Mouse (Mus musculus) urinary bladder, postnatal 10 days (tissue): ENCODE results near the gene Ecpas.
A peak's percentile ranks its signal among the peaks of the same experiment; 100 is the strongest.

Experiments
- DNase-seq: peaks from one replicate; pipeline ENCODE4 v3.0.0; 2022; ENCODE audit warnings: low spot score

Gene Ecpas

DNA sequence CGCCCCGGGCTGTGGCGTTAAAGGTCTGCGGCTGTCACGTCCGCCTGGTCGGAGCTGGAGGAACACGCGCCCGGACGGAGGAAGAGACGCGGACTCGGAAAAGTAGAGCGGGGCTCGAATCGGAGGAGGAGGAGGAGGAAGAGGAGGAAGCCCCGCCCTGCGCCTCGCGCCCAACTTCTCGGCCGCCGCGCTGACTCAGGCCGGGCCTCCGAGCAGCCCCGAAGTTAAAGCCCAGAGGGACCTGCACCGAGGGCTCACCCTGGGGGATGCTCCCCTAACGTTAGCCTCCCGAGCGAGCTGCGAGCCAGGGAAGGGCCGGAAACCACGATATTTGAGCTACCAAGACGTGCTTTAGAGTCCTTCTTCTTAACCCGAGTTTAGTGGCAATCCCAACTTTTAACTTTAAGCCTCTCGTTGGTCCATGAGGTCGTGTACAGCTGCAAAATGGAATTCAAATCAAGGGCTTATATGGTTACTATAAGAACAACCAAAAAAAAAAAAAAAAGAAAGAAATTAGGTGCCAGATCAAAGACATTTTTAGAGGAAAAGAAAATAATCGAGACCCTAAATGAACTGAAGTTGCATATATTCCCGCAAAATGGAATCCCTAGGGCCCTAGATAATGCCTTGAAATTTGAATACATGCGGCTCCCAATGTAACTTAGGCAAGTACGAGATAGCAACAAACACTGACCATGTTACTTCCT, at the start of gene Ecpas:
Ecpas (minus strand) TSS at position 121 of the 707 bp plus-strand sequence.
- peak; percentile 36 for DNase-seq

DNA sequence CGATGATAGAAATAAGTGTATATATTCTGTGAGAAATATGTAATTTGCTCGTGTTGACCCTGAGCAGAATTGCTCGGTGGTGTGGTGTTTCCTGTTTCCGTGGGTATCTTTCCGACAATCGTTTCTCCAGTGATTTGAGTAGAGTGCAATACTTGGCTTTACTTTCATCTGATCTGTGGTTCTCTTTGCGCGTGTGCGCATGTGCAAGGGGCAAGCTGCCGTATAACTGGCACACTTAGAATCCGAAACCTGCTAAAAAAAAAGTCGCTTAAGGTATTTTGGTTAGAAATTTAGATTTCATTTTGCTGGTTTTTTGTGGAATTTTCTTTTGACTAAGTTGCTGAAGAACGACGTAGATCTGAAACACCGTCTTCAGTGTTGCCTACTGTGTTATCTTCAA, 49.2 kb upstream of the Ecpas start:
- DNase-seq: no peak

DNA sequence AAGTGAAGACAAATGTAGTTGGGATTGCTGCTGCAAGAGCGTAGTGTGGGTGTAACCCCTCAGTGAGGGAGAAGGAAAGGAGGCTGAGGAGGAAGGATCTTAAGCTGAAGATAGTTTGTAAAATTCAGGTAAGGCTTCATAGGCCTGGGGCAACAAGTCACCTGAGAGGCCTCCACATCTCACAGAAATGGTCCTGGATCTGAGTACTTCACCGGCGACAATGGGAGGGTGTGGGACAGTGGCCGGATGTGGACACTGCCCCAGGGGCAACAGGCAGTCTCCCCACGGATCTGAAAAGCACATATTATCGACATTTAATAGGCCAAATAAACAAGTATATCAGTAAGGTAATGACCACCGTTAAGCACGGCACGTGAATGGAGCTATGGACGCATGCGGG, 40.1 kb upstream of the Ecpas start:
- DNase-seq: no peak

DNA sequence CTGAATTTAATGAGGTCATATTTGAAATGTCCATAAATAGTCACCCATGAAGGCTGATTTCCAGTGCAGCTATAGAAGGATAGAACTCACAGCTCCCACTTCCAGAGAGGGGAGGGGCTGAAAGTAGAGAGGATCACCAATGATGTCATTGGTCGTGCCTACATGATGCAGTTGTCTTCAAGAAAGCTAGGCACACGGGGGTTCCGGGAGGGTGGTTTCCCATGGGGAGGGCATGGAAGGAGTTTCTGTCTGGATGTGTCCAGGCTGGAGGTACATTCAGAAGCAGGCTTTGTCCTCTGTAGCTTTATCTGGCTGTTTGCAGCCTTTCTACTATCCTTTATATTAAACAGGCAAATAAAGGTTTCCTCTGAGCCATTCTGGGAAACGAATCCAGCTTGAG, 35.8 kb upstream of the Ecpas start:
- DNase-seq: no peak

DNA sequence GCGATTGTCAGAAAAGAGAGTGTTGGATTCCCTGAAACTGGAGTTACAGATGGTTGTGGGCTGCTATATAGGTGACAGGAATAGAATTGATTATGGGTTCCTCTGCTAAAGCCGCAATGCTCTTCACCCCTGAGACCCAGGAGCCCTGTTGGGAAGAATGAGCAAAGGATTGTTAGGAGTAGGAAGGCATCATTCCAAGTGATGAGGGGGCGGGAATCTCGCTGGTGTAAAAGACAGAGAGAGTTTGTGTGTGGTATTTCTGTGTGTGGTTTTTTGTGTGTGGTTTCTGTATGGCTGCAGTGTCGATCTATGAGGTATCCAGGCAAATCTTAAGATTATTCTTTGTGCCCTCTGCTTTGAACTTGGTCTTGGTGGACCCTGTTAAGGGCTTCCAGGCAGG, 32.1 kb upstream of the Ecpas start:
- DNase-seq: no peak

DNA sequence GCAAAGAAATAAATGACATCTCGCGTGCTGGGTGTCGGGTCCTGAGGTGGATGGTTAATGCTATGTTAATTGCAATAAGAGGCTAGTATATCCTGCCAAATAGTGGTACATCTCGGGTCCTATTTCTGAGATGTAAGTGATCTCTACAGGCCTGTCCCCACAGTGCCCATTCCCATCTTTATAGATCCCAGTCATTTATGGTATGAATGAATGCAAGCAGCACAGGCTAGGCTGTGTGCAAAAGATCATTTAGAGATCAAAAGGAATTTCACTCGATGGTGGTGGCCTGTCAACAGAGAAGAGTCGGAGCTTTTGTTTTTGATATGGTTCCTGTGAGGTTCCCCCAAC, 31.6 kb upstream of the Ecpas start:
- no peak for DNase-seq

DNA sequence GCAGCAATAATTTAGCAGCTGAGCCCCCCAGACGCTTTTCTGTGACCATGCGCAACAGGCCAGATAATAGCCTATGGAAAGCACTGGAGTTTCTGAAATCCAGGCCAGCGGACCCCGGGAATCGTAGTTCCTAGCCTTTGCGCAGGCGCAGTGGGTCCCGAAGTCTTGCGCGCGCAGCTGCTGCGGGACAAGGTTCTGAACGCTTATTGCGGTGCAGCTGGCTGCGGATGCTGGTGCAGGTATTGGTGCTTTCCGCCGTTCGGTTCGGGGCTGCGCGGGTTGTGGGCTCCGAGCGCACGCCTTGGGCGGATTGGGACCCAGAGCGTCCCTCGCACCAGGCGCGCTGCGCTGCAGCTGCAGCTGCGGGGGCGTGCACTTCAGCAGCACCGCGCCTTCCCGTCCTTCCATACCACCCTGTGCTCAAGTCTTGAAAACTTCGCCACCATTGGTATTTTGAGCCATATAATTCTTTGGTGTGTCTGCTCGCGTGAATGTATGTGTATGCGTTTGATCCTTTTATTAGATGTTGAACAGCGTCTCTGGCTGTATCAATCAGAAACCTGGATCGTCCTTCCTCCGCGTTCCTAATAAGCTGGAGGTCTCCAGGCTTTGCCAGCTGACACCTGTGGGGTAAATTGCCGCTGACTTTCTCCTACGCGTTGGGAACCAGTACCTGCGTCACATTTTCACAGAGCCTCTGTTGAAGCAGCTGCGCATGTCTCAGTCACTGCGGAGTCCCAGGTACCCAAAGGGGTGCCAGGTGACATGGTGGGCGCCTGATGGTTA, 31.1 kb upstream of the Ecpas start, which contains the start of gene Zkscan16:
Zkscan16 (plus strand) TSS at position 209 of the 786 bp plus-strand sequence.
- peak; percentile 15 for DNase-seq

DNA sequence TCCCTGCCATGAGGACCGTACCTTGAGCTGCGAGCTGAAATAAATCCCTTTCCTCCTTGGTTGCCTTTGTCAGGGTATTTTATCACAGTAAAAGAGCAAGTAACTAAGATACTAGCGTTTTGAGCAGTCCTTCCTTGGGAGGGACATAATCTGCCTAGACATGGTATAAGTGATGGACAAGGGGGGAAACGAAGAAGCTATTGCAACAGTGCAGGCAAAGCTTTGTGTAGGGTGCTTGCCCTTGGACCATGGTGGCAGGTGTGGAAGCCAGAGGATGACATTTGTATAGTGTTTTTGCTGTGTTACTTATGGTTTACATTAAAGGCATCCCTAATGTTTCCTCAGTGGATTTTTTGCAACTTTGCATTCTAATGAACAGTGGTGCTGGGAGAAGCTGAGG, 30.4 kb upstream of the Ecpas start:
- no peak for DNase-seq

DNA sequence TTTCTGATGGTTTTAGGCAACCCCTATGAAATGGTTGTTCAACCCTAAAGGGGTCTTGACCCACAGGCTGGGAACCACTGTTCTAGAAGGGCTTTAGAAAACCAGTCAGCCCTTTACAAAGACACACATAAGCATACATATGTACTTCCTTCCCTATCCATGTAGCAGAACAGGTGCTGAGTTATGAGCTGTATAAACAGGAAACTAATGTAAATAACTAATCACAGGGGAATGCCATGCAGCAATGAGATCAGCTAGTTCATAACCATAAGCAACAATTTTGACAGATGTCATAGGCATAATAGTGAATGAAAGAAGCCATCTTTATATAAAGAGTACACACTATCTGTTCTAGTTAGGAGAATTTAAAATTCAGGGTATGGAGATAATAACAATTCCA, 29.1 kb upstream of the Ecpas start:
- no peak for DNase-seq

DNA sequence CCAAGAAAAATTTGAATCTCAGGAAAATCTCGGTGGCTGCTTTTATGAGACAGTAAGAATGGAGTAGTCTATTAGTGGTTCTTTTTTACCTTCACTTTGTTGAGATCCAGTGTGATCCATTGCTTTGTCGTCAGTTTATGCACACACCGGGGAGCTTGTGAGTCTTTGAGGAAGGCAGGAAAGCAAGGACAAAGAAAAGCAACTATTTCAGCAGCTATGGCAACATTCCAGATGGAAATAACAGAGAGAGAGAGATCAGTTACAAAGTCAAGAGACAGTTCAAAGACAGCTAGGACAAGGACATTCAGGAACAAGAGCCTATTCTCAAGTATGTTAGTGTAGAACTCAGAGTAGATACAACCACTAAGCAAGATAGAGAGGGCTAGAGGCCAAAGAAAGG, 23.3 kb upstream of the Ecpas start:
- DNase-seq: no peak

DNA sequence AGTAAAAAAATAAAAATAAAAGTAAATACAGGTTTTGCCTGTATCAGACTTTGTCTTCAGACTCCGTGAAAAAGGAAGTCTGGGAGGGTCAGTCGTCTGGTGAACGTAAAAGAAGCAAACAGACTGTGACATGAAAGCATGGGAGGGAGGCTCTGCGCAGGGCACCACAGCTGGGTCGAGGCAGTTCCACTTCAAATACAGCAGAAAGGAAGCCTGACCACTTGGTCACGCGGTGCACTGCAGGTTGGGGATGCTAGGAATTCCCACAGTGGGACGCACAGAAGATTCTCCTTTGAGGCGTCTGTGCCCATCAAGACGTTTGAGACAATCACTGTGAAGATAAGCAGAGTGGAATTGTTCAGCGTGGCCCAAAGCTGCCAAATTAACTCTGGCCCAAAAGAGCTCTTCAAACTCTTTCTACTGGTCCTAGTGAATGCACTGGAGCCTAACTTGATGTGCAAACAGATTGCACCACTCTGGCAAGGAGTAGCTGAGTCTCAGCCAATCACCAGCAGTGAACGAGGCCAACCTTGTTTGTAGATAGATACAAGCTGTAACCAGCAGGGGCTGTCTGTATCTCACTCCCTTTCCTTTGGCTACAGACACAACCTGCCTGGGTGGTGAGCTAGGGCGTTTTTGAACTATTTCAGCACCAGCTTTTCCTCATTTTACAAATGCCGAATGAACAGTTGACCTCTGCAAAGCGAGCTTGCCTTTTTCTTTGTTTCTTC, 22.4 kb upstream of the Ecpas start:
- no peak for DNase-seq

DNA sequence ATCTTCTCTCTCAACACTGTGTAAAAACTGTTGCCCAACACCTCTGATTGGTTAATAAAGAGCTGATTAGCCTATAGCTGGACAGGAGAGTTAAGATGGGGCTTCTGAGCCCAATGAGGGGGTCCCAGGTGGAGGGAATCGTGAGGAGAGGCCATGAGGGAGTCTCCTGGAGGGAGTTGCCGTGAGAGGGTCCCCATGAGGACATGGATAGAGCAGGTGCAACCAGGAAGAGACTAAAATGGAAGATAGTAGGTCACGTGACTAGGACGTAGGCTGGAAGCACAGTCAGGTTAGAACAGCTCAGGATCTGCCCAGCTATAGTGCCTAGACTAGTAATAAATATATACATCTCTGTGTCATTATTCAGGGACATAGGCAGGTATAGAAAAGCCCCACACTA, 21.8 kb upstream of the Ecpas start:
- no peak for DNase-seq

DNA sequence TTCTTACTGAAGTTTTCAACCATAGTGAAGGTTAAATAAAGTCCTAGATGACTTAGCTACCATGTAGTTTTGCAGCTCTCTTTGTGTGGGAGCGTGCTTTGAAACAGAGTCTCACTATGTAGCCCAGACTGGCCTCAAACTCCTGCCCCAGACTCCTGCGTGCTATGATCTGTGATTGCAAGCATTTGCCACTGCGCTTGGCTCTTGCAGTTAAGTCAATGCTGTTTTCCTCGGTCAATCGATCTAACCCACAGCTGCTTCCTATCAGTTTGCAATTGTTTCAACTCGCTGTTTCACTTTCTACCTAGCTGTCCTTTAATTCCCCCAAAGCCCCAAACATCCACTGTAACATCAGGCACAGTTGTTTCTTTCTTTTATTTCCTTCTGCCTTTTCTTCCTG, 20.0 kb upstream of the Ecpas start:
- no peak for DNase-seq

DNA sequence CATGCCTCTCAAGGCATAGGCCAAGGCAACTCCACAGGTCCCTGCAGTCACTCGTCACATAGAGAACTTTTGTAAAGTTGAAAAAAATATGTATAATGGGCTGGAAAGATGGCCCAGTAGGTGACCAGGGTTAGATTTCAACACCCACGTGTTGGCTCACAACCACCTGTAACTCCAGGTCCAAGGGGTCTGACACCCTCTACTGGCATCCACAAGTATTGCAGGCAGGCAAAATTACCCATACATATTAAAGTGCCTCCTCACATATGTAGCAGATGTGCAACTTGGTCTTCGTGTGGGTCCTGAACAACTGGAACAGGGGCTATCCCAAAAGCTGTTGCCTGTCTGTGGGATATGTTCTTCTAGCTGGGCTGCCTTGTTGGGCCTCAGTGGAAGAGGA, 15.1 kb upstream of the Ecpas start:
- no peak for DNase-seq

DNA sequence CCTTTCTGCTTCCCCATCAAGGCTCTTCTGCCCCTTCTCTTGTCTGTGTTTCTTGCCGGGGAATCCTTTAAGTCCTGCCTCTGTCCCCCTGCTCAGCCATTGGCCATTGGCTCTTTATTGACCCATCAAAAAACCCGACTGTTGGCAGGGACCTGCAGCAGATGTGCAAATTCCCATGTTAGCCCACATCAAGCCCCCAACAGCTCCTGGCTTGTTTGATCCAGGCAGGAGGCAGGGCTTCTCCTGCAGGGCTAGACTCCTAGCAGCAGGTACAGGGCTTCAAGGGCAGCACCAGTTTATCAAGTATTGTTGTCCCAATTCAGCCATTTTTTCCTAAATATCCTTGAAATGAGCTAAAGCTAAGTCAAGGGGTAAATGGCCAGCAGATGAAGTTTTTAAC, 13.6 kb upstream of the Ecpas start:
- no peak for DNase-seq

DNA sequence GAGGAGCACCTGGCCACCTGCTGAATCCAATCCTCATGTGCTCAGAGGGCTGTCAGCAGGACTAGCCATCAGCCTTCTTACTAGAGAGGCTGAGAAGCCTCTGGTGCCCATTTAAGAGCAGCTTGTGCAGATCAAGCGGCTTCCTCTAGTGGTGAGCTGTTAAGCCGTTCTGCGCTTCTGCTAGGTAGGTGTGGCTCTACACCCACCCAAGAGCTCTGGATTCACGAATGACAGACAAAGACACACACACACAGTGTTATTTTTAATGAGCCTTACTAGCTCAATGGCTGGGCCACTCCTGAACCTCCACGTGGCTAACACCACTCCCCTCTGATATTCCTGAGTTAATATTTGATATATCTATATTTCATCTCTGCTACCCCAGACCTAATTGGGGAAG, 13.1 kb upstream of the Ecpas start:
- DNase-seq: no peak

DNA sequence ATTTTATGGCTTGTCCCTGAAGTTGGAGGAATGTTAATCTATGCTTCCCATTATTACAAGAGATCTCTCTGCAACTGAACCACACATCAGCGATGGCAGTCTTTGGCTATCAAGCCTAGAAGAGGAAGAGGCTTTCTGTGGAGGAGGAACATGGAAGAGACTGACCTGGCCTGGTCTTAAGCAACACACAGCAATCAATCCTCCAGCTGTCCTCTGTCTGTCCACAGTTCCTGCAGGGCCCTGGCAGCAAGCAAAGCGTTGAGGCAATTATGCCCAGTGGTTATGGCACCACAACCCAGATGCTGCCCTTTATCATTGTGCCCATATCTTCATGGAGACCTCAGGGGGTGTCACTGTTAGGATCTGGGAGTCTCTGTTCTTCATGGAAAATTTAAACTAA, 11.4 kb upstream of the Ecpas start:
- DNase-seq: no peak

DNA sequence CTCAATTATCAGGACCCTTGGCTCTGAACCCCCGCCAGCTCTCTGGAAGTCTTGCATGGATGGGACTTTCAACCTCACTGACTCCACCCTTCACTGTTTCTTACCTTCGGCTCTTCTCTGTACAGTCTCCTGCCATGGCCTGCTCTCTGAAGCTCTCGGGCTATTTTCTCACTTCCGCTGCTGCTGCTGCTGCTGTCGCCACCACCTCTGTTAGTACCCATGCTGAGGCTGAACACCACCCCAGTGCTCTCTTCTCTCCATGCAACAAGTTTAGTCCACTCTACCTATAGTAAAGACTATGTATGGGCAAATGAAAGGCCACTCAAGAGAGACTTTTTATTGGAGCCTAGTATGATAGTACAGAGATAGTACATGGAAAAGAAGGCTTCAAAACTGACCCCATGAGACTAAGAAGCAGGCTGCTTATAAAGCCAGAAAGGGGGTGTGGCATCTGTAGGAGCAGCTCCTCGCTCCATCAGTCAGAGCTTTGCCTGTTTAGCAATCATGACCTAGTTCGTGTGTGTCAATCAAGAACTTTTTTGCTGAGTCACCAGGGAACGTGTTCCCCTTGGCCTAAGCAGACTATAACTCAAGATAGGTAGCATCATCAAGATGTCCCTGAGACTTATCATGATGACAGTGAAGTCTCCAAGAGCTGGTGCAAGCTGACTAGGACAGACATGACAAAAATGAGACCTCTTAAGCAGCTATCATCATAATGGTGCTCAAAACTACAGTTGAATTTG, 2.7 kb upstream of the Ecpas start:
- no peak for DNase-seq

DNA sequence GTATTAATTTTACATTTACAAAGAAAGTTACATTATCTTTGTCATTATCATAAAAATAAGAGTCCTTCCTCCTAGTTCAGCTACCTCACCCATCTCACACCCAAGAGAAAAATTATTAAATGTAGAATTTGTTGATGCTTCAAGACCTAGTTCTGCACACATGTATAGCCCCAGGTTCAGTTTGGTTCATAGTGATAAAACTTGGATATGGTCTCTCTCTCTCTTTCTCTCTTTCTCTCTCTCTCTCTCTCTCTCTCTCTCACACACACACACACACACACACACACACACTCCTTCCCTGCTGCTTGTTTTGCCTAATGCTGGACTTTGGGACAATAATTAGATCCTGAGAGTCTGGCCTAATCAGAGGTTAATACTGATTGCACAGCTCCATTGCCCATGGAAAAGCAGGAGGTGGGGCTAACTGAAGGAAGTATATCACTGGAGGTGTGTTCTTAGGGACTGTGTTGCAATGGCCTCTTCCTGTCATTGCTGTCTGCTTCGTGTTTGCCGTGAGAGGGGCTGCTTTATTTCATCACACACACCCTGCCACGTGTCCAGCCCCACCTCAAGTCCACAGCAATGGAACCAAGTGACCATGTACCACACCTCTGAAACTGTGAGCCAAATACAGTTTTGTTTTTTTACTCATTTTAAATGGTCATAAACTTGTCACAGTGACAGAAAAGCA, 932 bp upstream of the Ecpas start:
- no peak for DNase-seq

DNA sequence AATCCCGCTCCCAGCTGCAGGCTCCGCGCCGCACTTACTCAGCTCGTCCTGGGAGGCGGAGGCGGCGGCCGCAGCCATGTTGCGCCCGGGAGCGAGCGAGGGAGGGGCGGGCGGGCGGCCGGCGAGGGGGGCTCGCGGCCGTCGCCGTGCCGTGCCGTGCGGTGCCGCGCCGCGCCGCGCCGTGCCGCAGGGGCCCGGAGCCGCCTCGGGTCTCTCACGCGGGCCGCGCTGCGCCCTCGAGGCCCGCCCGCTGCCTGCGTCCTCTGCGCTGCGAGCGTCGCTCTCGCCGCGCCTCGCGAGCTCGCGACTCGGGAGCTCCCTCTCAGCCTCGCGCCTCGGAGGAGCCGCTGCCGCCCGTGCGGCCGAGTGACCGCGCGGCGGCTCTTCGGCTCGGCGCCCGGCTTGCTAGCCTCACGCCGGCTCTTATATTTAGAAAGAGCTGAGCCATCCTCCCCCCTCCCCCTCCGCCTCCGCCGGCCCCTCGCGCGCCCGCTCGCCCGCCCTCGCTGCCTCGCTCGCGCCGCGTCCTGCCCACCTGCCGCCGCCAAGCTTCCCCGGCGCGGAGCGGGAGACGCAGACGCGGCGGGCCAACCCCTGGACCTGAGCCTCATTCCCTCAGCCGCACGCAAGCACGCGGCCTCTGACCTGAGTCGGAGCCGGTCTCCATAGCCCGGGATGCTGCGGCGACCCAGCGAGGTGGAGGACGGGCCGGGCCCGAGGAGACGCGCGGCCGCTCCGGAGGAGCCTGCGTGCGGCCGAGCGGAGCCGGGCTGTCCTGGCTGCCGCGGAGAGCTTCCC, 519 bp downstream of the Ecpas start:
- no peak for DNase-seq
